Mouse (Mus musculus): ENCODE data around the gene Ank3. TPM values are rescaled to one million over a fixed set of nuclear protein-coding genes. Genes with fewer than 3 reads are reported as not detected.

The Ank3 gene
- polyA plus RNA-seq (2012; rRNA removed) = 124 TPM in 2 replicates

GRCm38 (mm10) chr10:69398763-69399590 is at the start of gene Ank3:
Gene Ank3, plus strand, starts transcription at chr10:69398773.

DNA sequence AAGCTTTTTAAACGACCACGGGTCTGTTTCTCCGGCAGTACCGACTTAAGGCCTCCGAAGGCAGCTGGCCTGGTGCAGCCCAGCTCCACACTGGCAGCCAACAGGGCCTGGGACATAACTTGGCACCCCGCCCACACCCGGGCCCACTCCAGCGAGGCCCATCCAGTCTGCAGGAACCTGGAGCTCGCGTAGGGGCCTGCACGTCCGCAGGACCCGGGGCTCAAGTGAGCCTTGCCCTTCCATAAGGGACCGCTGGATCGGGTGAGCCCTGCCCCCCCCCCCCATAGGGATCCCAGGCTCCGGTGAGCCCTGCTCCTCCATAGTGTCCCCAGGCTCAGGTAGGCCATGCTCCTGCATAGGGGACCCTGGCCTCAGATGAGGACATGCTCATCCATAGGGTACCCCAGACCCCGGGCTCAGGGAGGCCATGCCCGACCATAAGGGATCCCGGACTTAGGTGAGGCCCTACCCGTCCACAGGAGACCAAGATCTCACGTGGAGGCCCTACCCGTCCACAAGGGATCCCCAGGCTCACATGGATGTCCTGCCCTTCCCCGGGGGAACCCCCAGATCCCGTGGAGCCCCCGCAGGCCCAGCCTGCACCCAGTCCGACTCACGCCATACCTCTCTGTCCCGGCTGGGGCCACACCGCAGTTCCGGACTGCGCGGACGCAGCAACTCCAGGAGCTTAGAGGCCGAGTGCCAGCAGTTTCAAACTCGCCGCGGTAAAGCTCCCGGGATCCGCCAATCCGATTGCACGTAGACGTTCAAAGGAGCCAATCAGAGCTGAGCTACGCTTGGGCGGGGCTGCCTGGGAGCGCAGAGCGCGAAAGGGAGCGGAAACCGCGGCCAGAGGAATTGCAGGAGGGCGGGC is 46.1 kb upstream of the Ank3 start, which contains the start of gene Cdk1:
TSS of gene Cdk1 (minus strand) at position 727 of the 874 bp plus-strand sequence.

Other genes starting within 250 kb of the Ank3 start
- gene Rhobtb1, start 247.3 kb upstream of the Ank3 start, polyA plus RNA-seq (2012; rRNA removed) = 9.7 and 11.7 TPM in 2 replicates
- gene A930033H14Rik, start 185.7 kb upstream of the Ank3 start, polyA plus RNA-seq (2012; rRNA removed) = 2.1 and 2.5 TPM in 2 replicates
- gene Cdk1, start 45.8 kb upstream of the Ank3 start, polyA plus RNA-seq (2012; rRNA removed) = 170 and 211 TPM in 2 replicates